Mouse (Mus musculus): ENCODE results near the gene Cbl.

The Cbl gene

GRCm38 (mm10) chr9:44096536-44096935 lies 137.3 kb downstream of the Cbl start:
- DNase-seq = no peak

GRCm38 (mm10) chr9:44095781-44096180 lies 138.1 kb downstream of the Cbl start:
- no peak for DNase-seq

GRCm38 (mm10) chr9:44094737-44095136 lies 139.1 kb downstream of the Cbl start:
- DNase-seq = no peak

DNA sequence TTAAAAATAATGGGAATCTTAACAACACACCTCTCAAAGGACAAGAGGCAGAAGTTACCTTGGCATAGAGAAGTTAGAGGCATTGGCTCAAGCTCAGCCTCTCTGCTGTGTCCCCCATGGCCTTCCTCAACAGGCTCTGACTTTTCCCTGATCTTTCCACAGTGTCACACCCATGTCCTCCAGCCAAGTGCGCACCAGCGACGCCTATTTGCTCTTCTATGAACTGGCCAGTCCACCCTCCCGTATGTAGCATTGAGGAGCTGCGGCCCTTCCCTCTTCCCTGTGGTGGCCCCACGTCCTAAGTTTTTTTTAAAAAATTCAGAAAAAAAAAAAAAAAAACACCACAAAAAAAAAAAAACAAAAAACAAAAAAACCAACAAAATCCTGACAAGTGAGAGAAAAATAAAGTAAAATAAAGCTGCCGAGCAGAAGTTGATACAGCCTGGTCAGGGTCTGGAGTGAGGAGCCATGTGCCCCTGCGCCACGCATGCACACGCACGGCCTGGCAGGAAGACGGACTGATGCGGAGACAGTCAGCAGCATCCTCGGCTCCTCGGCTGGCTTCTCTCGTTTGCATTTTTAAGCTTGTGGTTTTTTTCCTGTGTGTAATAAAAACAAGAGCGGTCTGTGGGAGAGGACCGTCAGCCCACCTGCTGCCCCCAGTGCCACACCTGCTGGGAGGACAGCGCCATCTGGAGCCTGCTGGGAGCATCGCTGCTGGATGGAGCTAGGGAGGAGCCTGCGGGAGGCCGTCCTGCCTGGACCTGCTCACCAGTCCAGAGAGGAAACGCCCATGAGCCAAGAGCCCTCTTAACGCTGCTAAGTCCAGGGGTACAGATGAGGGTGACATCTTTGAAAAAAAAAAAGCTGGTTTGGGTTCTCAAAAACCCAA lies 140.0 kb downstream of the Cbl start:
- DNase-seq = peak; percentile 75

All from liver (tissue).